Mouse (Mus musculus) adrenal gland, adult 8-10 months (tissue): Measurements from ENCODE around the gene Gm3033. TPM values are rescaled to one million over a fixed set of nuclear protein-coding genes. Genes with fewer than 3 reads are reported as not detected.
"Not testable (repeated sequence)": the region's sequence is repeated elsewhere in the genome, so short reads cannot be mapped to it uniquely, and the experiment has no call there.

Experiments
- DNase-seq: peaks from one replicate; pipeline ENCODE4 v3.0.0; 2022
- total RNA-seq, 4 experiments: library from RNA; stranded (reverse); gene quantifications; 2 replicates each; pipeline ENCODE4 v1.2.4; 2022

Gene Gm3033
- total RNA-seq = under 1 TPM in 1 of 4 experiments, not detected in 3; 0.17 TPM

DNA sequence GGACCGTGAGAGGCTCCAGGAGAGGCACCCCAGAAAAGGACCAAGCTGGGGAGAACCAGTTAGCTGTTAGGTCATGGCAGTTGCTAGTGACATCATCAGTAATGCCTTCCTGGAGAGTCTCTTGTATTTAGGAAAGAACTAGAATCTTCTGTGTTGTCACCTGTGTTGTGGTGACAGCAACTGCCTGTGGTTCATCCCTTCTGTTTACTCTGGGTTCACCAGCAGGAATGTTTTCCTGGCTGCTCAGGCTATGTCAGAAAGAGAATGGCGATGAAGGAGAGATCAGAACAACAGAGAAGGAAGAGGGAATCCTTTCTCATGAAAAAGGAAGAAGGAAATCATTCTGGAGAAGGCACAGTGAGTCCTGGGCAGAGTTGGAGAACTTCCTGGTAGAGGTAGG is at the start of gene Gm3033:
Gm3033 (plus strand) TSS at position 301 of the 400 bp plus-strand sequence.
- not testable (repeated sequence) for DNase-seq

DNA sequence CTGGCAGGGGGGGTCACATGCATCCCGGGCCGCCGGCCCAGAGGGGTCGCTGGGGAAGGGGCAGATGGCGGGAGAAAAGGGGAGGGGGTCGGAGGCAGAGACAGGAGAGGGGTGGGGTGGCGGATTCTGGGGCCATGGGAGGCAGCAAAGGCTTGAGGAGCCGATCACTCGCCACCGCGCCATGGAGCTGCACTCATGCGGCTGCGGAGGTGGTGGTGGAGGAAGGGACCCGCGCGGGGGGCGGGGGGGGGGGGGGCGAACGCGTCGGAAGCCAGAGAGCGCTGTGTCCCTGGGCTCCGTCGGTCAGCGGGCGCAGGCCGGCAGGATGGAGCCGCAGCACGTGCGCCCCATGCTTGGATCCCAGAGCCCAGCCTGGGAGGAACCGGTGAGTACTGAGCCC is 36.3 kb upstream of the Gm3033 start, which contains the start of gene Gm3002:
Gm3002 (plus strand) TSS at position 301 of the 400 bp plus-strand sequence.
- not testable (repeated sequence) for DNase-seq

DNA sequence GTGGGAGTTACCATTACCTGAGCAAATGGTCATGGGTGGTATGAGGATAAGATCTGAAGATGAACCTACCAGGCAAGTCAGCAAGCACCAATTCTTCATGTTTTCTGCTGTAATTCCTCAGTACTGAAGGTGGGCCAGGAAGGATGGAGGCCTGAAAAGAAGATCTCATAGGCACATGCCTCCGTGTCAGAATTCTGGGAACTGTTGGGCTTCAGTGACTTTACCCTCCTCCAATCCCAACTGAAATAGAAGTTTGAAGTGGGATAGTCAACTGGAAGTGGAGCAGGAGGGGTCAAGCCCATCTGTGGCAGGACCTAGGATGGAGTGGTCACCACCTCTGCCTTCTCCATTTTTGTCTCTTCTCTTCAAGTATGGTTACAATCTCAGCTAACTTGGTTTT is 37.8 kb downstream of the Gm3033 start, which contains the start of gene Gm2916:
Gm2916 (plus strand) TSS at position 301 of the 400 bp plus-strand sequence.
- not testable (repeated sequence) for DNase-seq

Other genes starting within 250 kb of the Gm3033 start
- gene Gm3012, start 211.7 kb upstream of the Gm3033 start, total RNA-seq = not detected
- under 1 TPM in 2 of 4 experiments, not detected in 2; 0.16 to 0.17 TPM for gene Gm3020, start 194.2 kb upstream of the Gm3033 start, total RNA-seq
- not detected for gene Gm3043, start 157.5 kb upstream of the Gm3033 start, total RNA-seq
- gene Gm3002, start 36.2 kb upstream of the Gm3033 start, total RNA-seq = under 1 TPM in 1 of 4 experiments, not detected in 3; 0.44 TPM
- gene Gm2916, start 37.9 kb downstream of the Gm3033 start, total RNA-seq = not detected
- not detected for gene Gm3029, start 85.5 kb downstream of the Gm3033 start, total RNA-seq
- gene Gm3095, start 117.3 kb downstream of the Gm3033 start, total RNA-seq = not detected
- gene Gm3099, start 152.1 kb downstream of the Gm3033 start, total RNA-seq = not detected
- gene Gm5796, start 177.7 kb downstream of the Gm3033 start, total RNA-seq = under 1 TPM in 2 of 4 experiments, not detected in 2; 0.34 to 0.48 TPM
- gene Gm3115, start 237.9 kb downstream of the Gm3033 start, total RNA-seq = not detected